Mouse (Mus musculus): ENCODE results near the gene Acvrl1.

Acvrl1 gene

DNA sequence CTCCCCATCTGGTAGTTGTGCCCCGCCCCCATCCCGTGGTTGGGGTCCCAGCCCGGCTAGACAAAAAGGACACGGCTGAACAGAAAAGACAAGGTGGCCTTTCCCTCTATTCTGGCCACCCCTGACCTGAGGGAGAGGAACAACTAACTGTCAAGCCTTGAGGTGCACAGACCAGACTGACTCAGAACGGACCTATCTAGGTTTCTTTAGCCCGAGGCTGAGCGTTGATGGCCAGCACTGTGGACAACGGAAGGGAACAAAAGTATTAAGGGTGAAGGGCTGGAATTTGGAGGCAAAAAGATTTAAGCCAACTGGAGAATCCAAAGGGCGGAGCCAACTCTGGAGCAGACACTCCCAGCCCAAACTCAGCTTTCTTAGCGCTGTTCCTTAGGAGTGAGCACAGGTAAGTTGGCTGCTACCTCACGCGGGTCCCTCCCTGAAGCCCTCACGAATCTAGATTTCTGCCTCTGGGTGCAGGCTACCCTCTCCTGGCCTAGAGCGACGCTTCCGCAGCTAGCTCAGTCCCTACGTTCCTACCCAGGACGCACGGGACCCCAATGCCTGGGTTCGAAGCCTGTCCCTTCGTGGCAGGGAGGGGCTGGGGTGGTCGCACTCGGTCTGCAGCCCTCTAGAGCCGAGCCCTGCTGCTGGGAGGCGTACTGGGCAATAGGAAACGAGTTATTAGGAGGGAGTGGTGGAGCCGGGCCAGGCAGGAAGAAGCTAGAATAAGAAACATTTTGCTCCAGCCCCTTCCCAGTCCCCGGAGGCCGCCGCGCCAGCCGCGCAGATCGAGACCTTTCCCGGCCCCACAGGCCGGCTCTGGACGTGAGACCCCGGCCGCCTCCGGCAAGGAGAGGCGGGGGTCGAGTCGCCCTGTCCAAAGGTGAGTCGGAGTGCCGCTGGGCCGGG lies at the start of gene Acvrl1:
Acvrl1 (plus strand) TSS at position 342 of the 909 bp plus-strand sequence.
- no peak for DNase-seq (ENCODE audit: low spot score in 2 of 2)

DNA sequence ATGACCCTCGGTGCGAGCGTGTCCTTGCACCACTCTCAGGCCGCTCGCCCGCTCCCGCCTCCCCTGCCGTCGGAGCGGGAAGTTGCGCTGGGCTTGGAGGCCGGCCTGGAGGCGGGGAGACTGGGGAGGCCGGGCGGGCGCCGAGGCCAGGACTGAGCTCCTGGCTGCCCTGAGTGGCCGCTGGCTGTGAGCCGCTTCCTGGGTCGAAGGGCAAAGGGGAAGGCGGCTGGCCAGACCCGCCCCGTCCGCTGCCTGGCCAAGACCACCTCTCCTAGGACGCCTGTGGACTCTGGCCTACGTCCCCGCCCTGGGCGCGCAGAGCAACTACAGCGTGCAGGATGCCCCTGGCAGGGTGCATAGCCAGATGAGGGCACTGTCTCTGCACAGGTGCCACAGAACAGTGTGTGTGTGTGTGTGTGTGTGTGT lies 49.6 kb upstream of the Acvrl1 start:
- DNase-seq (ENCODE audit: low spot score in 2 of 2): peak; percentile 35 to 56

DNA sequence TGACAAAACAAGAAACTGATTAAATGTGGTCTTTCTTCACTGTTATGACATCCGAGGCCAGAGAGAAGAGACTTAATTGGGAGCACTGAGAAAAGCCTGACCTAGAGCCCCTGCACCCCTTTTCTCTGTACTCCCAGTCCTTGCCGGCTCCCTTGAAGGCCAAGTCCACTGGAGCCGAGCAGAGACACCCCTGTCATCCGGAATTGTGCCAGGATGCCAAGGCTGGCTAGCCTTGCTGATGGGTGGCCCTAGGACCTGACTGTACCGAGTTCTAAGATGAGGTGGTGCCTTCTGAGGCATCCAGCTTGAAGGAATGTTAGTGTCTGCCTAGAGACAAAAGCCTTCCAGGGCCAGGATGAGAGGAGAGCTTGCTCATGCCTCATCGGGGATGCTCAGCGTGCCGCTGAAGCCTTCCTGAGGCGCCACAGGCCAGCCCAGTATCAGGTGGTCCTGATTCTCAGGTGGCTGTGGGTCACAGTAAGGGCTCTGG lies 48.2 kb upstream of the Acvrl1 start:
- DNase-seq (ENCODE audit: low spot score in 2 of 2): no peak

DNA sequence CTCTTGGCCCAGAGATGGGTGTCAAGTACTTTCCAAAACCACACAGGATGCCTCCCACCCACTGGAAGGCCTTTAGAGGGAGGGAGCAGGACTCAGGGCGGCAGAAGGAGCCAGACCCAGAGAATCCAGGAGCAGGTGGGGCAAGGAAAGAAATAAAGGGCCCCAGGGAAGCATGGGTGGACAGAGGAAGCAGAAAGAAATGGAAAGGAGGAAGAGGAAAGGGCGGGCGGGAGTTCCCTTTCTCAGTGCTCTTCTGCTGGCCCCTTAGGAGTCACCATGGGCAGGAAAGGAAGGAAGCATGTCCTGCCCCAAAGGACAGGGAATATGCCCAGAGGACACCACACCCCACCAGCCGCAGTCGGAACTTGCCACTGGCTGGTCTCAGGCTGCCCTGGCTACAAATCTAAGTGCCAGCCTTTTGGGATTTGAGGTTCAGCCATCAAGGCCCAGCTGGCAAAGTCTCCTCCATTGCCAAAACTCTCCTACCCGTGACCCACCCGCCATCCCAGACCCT lies 47.2 kb upstream of the Acvrl1 start:
- DNase-seq (ENCODE audit: low spot score in 2 of 2): no peak

DNA sequence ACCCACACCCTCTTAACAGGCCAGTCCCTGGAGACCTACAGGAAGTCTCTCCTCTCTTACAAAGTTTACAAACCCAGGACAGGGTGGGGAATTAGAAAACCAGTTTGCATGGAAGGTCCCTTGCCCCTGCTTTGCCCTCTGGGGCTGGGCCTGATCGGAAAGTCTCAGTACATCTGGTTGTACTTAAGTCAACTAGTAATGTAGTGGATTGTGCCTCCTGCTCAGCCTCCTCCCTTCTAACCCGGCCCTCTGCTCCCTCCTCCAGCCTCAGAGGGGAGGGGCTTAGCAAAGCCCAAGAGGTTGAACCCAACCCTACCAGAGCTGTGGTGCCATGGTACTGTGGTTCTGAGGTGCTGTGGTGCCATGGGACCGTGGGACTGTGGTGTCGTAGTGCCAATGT lies 46.1 kb upstream of the Acvrl1 start:
- no peak for DNase-seq (ENCODE audit: low spot score in 2 of 2)

DNA sequence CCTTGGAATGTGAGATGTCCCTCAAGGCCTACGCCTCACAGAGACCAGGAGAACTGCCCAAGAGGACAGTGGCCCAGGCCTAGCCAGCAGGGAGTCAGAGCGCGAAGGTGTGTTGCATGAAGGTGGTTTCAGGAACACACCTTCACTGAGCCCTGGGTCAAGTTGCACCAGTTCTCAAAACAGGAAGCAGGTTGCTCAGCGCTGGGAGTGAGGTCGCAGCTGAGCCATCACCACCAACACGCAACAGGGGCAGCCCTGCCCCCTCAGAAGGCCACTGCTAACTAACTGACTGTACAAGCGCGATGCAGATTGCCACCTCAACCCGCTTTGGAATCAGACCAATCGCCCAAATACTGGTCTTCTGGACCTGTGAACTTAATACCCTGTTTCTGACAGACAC lies 43.8 kb upstream of the Acvrl1 start:
- DNase-seq (ENCODE audit: low spot score in 2 of 2): no peak

DNA sequence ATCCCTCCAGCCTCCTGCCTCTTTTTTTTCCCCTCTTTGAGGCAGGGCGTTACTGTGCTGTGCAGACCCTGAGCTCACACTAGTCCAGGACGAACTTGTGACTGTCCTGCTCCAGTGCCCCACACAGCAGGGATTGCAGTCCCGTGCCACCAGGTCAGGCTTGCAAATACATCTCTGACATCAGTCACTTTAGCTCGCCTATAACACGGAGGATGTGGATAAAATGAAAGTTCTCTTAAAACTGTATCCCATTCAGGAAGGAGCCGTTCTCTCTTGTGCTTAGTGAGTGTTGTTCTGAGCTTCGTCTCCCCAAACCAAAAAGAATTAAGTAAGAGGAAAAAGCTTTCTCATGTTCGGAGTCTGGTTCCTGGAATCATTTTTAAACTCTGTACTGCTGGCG lies 41.9 kb upstream of the Acvrl1 start:
- no peak for DNase-seq (ENCODE audit: low spot score in 2 of 2)

DNA sequence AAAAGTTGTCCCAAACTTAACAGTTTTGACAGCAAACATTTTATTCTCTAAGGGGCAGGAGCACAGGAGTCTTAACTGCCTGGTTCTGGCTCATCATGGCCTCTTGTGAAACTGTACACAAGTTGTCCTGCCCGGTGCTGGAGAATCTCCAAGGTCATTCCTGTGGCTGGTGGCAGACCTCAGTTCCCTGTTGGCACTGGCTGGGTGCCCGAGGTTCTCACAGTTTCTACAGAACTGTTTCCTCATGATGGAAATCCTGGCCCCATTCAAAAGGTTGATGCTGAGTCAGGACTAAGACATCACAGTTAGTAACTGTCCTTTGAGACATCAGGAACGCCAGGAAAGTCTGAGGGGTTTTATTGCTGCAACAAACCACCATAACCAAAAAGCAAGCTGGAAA lies 41.4 kb upstream of the Acvrl1 start:
- DNase-seq (ENCODE audit: low spot score in 2 of 2): no peak

DNA sequence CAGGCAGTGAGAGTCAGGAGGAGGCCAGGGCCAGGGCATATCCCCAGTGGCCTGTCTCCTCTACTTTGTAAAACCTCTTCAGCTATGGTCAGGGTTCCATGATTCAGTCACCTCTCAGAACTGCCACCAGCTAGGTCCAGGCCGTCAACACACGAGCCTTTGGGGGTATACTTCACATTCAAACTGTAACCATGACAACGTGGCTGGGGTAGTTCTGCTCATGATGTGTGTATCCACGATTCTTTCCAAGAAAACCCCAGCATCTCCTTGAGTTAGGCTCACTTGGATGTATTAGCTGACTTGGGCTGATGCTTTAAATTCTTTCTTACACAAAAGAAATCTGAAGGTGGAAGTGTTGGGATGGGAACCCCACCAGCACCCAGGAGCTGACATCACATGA lies 40.0 kb upstream of the Acvrl1 start:
- no peak for DNase-seq (ENCODE audit: low spot score in 2 of 2)

DNA sequence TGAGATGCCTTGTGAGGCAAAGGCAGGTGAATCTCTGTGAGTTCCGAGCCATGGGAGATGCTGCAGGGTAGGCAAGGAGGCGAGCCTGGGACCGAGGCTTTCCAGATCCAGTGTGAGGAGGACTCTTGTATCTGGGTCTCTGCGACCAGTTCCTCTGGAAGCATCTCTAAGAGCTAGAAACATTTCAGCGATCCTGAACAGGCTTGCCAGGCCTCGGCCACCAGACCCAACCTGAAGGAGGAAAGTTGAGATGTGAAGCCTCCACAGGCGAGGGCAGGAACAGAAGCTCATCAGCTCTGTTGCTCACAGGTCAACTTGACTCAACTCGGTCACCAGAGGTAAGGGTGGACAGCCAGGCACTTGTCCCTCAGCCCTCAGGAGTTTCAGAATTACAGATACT lies 36.8 kb upstream of the Acvrl1 start:
- no peak for DNase-seq (ENCODE audit: low spot score in 2 of 2)

DNA sequence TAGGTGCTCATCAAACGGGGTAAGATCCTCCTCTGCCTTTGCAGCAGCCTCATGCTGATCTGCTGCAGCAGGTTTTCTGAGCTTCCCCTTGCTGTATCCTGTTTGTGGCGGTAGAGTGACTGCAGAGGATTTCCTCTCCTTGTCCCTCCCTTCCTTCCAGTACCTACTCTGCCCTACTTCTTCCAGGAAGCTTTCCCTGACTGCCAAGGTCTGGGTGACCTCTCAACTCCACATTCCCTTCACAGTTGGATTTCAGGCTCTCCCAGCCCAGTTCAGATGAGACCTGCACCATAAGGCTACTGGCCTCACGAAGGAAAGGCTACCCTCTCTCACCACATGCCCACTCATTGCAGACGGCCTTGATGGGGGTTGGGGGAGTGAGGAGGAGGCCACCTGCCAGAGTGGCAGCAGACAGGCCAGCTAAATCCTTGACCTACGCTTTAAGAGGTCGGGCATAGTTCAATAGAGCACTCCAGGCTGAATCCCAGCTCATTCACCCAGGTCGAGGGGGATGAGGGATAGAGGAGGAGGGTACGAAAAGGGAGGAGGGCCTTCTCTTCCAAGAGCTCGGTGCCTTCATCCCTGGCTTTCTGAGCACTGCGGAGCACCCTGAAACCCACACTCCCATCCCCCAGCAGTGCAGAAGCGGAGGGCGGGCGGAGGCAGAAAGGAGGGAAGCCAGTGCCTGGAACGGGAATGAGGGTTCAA lies 36.0 kb upstream of the Acvrl1 start:
- DNase-seq (ENCODE audit: low spot score in 2 of 2): no peak

DNA sequence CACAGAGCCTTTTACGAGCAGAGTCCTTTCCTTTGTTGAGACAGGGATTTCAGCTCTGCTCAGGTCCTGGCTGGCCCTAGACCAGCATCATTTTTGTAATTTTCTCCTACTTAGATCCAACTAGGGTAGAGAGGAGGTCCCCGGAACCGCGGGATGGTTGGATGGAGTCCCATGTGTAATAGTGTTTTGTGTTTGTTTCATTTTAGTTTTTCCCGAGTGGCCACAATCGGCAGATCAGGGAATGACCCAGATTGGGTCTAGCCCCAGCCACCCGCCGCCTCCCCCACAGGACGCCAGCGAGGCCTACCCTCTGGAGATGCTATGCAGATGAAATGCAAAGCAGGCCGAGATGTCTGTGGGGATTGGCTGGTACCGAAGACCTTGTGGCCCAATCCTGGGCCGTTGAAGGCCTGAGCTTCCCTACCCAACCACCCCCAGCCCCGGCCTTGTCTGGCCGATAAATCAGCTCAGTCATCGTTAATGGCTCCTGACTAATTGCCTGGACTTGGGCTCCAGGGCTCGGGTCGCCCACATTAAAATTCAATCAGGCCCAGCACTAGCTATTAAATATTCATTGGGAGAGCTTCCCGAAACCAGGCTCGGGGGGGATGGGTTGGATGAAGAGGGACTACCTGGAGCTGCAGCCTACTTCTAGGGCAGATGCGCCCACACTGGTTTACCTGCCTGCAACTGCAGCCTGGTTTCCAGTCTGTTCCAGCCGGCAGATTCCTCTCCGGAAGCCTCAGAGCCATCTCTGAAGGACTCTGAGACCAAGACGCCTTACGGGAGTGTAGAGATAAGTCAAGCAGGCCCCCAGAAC lies 35.3 kb upstream of the Acvrl1 start:
- peak; percentile 33 to 53 for DNase-seq (ENCODE audit: low spot score in 2 of 2)

DNA sequence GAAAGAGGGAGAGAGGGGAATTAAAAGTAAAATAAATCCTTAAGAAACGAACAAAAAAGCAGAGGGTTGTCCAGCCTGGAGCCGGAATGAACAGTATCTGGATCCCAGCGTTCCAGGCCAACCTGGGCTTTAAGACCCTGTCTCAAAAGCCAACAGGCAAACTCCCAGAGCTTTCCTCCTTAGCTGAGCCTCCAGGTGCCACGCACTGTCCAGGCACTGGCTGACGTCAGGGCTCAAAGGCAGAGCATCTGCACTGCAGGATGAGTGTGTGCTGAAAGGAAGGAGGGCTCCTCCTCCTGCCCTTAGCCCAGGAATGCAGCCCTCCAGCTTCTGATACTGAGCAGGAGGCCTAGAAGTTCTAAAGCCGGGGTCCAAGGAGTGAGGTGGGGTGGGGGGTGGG lies 34.3 kb upstream of the Acvrl1 start:
- no peak for DNase-seq (ENCODE audit: low spot score in 2 of 2)

DNA sequence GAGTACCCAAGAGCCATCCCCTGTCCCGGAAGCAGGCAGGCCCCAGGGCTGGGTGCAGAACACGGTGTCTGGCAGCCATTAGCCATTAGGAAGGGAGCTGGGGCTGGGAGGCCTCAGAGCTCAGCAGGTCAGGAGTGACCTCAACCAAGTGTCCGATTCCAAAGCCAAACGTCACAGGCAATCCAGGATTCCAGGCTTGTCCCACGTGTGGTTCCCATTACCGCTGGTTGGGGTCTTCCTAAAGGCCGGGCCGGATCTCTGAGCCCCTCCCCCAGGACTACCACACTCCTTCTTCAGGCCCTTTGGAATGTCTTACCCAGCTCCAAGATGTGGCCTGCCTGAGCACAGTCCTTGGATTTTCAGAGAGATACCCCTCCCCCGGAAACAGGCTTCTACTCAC lies 33.3 kb upstream of the Acvrl1 start:
- DNase-seq (ENCODE audit: low spot score in 2 of 2): no peak

DNA sequence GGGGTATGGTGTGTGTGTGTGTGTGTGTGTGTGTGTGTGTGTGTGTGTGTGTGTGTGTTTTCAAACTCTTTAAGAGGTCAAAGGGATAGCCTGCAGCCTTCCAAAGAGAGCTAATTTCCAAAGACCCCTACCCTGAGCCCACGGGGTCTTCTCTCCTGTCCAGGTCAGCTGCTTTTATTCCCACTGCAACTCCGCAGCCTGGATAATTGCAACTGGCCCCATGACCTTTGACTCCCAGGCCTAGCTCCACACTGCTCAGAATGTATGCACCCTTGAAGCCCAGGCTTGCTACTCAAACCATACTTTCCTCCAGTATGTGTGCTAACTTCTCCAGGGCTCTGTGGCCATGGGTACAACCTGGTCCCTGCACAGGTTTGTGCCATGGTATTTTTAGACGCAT lies 32.9 kb upstream of the Acvrl1 start:
- DNase-seq (ENCODE audit: low spot score in 2 of 2): no peak

DNA sequence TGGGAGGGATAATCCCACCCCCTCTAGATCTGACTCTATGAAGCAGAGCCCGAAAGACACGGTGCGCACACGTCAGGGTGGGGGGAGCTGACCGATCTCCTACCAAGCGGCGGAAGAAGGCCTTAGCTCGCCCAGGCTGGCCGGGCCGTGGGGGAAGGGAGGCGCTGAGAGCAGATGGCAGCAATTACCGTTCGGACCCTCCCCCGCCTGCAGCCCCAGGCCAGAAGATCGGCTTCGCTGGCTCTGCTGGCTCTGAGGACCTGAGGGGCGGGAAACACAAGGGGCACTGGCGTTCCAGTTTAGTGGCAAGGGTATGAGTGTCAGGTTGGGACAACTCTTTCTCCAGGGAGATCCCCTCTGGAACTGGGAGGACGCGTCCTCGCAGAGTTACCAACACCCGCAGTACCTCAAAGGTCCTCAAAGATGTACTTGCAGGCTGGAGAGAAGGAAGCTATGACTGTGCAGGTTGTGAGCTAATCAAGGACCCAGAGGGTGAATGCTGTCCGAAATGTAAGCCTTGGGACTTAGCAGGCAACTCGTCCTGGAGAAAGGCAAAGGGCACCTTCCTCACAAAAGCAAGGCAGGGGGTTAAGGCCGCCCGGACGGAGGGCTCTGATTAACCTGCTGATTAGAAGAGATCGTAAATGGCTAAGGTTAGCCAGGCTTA lies 30.2 kb upstream of the Acvrl1 start:
- no peak for DNase-seq (ENCODE audit: low spot score in 2 of 2)

DNA sequence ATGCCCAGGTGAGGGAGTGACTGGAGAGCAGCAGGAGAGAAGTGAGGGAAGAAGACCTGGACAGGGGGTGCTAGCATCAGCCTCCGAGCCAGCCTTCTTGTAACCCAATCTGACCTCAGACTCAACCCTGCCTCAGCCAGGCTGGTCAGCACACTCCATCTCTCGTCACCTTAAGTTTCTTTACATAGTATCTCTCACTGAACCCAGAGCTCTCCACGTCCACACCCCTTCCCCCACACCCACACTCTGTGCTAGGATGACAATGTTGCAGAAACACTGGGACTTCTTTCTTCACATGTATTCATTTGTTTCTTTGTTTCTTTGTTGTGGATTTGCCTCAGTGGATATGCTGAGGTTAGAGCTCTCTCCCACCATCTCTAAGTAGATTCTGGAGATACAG lies 27.3 kb upstream of the Acvrl1 start:
- no peak for DNase-seq (ENCODE audit: low spot score in 2 of 2)

DNA sequence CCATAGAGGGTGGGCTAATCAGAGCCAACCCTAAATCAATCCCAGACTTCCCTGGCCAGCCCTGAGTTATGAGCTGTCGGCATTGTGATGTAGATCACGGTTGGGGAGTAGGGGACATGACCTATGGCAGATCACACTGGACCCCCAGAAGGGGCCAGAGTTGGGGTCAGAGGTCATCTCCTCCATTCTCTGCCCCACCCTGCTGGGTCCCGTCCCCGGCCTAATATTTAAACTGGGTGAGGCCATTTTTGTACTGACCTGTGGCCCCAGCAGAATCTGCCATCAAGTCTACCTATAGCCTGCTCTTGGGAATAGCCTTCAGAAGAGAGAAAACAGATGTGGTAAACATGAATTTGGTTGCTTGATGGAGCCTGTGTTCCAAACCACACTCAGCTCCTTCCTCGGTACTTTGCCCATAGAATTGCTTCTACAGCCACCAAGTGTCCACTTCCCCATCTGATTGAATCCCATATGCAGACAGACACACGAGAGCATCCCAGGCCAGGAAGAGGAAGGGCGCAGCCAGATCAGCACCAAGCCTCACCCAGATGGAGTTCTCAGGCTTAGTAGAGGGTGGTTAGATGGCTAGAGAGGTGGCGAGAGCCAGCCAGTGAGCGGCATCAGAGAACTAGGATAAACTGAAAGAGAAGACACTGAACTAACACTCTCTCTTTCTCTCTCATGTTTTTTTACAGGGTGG lies 24.6 kb upstream of the Acvrl1 start:
- DNase-seq (ENCODE audit: low spot score in 2 of 2): no peak

DNA sequence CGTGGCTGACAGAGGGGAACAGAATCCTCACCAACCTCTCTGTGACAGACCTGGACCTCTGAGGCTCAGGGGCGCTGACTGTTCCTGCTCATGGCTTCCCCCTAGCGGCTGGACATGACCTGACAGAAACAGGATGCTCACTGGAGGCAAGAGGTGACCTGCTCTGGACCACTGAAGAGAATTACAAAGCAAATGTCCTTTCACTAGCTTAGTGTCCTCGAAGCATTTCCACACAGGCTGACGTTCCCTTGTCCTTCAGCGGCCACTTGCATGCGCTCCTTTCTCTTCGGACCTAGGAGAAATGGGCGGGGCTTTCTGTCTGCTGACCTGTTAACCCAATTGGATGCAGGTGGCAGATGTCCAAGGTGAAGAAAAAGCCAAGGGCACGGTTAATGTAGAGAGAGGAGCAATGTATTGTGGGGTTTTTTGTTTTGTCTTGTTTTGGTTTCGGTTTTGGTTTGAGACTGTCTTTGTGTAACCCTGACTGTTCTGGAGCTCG lies 22.8 kb upstream of the Acvrl1 start:
- DNase-seq (ENCODE audit: low spot score in 2 of 2): peak in 1 of 2 experiments; percentile 78

DNA sequence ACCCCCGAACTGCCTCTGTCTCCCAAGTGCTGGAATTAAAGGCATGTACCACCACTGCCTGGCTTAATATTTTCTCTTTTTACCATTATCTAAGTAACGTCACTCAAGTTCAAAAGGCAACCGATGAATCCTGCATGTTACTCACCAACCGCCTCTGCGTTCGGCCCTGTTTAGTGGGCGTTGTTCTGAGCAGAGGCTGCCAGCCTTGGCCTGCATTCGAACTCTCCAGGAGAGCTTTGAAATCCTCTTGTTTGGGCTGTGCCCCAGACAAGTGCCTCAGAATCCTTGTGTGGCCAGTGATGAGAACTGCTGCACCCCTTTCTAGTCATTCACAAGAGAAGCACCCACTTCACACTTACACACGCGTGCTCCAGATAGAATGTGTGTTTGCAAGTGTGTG lies 22.3 kb upstream of the Acvrl1 start:
- no peak for DNase-seq (ENCODE audit: low spot score in 2 of 2)

All from left cerebral cortex, adult 9 months (tissue).